Mouse (Mus musculus): ENCODE data around the gene Sema4c. TPM values are rescaled to one million over a fixed set of nuclear protein-coding genes. Genes with fewer than 3 reads are reported as not detected.

Gene Sema4c
- total RNA-seq, 2 experiments from 2014 or later = 26.7 to 31.2 TPM

DNA sequence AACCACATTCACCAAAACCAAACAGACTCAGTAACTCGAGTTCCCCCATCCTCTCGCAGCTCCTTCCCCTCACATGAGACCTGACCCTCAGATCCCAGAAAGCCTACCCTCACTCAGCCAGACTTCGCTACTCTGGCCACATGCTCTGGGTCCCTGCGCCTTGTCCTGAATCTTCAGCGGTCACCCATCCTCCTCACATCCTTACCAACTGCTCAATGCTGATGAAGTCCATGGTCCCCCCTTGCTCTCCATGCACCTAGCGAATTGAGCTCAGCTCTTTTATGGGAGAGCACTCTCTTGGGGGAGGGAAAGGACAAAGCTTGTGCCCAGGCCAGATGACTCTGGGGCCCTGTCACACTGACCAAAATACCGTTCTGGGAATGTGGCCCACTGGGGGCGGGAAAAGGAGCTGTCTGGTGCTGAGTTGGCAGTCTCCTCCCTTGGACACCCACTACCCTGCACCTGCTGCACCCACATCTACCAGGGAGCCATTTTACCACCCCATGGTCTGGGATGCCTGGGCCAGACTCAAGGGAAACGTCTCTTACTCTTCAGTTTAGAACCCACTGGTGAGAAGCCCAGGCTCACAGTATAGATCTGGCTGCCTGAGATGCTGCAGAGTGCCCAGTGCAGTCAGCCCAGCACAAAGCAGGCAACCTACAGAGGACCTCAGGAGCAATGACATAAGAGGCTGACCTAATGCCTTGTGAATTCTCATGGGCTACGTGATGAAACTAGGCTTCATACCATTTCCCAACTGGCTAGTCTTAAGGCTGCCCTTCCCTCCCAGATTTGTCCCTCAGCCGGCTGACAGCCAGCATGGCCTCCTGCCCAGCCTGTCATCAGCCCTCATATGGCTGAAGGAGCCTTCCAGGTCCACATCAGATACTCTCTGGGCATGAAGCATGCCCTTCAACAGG is 22.4 kb downstream of the Sema4c start:
- DNase-seq = peak; percentile 84

DNA sequence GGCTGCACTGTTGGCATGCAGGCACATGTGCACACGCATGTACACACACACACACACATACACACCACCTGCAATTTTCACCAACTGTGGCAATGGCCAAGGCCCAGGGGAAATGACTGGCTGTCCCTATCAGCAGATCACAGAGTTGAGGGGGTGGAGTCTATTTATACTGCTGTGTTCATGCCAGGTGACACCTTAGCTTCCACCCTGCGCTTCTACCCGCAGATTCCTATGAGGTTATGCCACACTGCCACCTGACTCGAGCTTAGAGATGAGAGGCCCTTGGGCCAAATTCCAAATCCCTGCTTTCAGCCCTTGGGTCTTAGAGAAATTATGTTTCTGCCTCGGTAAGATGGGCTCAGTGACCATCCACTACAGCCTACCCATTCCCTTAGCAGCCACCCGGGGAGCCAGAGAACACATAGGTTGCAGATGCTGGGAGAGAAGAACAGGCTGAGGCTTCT is 23.5 kb downstream of the Sema4c start:
- DNase-seq = peak; percentile 61

DNA sequence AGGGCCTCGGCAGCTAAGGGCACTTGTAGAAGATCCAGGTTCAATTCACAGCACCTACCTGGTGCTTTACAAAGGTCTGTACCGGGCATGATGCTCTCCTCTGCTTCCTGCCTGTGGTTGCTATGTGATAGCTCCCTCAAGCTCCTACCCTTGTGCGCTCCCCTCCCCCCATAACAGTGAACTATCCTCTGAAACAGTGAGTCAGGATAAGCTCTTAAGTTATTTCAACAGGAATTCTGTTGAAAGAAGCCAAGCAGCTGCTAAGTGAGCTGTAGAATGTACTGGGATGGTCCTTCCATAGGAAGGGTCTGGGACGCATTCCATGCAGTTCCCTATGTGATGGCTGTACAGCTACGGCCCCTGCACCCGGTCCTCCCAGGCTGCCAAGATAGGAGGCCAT is 24.6 kb downstream of the Sema4c start:
- DNase-seq = no peak

DNA sequence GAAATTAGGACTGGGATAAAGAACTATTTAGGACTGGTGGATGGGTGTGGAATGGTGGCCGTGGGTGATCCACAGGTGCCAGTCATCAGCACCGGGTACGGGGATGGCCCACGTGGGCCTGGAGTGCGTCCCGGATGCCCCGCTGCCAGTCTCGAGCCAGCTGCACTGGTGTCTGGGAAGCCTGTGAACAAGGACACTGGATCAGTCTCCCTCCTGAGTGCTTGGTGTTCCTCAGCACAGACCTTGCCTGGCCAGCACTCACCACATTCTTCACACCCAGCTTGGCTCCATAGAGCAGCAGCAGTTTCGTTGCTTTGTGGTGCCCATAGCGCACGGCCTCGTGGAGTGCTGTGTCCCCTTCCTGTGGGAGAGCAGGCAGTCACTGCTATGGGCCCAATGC is 26.7 kb downstream of the Sema4c start:
- no peak for DNase-seq

DNA sequence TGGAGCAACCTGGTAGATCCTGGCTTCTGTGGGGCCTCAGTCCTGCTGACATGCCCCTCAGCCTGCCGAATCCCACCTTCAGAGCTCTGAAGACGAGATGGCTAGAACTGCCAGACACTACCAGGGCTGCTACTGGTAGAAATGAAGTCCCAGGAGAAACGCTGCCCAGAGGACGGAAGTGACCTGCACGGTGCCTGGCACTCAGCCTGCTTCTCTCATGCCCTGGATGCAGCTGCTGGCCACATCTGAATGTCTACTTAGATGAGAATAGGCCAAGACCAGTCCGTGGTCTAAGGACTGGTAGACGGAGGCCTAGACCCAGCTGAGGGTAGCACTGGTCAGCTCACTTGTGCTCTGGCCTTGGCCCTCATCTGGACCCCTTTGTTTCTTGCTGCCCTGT is 27.2 kb downstream of the Sema4c start:
- DNase-seq = no peak

DNA sequence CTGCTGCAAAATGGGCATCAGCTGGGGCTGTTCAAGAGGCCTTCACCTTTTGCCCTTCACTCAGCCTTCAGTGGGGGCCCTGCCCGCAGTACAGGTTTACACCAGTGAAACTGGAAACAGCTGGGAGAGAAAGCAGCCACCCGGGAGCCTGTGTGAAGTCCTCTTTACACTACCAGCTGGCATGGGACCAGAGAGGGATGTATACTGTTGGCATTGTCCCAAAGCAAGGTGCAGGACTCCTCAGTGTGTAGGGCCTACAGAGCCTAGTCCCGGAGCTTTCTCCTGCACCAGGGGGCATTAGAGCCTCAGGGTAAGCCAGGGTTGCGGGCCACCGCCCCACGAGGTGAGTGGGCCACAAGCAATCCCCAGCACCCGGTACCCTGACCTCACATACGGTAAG is 27.7 kb downstream of the Sema4c start:
- DNase-seq = no peak

DNA sequence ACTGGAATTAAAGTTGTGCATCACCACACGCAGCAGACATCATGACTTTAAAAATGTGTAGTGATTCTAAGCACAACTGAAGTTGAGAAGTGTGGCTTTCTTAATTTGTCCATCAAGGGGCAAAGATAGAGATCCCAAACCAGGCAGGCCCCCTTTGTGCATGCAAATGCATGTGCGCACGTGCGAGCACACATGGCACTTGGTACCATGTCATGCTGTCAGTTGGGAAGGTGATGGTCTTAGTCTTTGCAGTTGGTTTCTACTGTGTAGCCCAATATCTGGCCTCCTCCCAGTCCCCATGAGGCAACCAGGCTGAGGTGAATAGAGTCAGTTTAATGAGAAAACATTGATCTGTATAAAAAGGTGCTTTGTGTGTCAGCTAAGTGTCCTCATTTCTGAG is 28.3 kb downstream of the Sema4c start:
- no peak for DNase-seq

DNA sequence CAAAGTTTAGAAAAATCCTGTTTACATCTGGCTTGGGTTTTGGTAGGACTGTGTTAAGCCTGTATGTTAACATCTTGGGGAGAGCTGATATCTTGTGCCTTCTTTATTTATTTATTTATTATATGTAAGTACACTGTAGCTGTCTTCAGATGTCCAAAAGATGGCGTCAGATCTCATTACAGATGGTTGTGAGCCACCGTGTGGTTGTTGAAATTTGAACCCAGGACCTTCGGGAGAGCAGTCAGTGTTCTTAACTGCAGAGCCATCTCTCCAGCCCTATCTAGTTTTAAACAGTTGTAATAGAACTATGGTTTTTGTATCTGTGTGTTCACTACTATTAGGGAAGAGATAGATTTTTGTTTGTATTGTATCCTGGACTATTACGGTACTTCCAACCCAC is 28.9 kb downstream of the Sema4c start:
- DNase-seq = no peak

DNA sequence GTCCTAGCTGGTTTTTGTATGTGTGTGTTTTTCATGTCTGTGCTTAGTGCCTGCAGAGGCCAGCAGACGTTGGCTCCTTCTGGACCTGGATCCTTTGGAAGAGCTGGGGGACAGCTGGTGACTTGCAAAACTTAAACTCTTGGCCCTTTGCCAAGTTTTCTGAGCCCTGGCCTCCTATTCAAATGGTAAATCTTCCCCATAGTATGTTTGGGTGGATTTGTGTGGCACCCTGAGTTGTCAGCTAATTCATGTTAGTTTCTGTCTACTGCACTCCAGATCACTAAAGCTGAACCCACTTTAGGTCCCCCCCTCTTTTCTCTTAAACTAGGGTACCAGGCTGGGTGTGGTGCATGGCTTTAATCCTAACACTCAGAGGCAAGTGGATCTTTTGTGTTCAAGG is 29.8 kb downstream of the Sema4c start:
- no peak for DNase-seq

DNA sequence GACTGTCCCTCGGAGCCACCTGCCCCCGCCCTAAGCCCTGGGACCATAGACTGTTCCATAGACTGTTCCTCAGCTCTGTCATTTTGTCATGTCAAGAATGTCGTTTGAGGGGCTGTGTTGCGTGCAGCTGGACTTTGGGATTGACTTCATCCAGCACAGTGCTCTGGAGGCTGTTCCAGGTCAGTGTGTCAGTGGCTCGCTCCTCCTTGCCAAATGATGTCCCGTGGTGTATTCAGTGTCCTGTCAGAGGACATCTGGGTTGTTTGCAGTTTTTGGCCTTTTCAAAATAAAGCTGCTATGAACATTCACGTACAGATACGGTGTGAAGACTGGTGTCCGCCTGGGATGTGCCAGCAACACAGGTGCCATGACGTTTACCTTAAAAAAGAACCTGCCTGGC is 31.2 kb downstream of the Sema4c start:
- DNase-seq = no peak

DNA sequence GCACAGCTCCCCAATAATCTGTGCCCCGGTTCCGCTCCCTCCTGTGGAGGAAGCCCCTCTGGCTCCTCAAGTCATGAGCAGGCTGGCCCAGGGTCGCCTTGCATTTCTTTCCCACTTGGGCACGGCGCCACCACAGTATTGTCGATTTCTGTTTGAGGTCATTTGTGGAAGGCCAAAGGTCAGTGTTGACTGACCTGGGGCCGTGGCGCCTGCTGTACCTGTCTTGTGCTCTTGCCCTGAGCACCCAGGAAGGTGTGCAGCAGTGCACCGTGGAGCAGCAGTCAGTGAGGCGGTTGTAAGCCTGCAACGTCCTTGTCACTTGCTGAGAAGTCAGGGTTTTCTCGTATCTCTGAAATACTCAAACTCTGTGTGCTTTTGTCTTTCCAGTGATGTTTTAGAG is 32.4 kb downstream of the Sema4c start:
- DNase-seq = no peak

DNA sequence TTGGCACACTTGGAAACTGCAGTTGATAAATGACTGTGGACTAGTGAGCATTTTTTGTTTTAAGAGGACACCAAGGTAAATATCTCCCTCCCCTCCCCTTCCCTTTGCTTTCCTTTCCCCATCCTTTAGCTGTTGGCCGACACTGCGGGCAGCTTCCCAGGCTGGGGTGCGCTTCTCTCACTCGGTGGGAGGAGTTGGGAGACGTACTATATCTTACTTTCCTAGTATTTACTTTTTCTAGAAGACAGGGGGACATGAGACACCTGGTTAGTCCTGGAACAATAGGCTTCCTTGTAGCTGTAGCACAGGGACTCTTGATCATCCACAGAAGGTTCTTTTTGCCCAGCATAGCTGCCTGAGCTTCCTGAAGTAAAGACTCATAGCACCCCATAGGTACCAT is 34.1 kb downstream of the Sema4c start:
- no peak for DNase-seq

DNA sequence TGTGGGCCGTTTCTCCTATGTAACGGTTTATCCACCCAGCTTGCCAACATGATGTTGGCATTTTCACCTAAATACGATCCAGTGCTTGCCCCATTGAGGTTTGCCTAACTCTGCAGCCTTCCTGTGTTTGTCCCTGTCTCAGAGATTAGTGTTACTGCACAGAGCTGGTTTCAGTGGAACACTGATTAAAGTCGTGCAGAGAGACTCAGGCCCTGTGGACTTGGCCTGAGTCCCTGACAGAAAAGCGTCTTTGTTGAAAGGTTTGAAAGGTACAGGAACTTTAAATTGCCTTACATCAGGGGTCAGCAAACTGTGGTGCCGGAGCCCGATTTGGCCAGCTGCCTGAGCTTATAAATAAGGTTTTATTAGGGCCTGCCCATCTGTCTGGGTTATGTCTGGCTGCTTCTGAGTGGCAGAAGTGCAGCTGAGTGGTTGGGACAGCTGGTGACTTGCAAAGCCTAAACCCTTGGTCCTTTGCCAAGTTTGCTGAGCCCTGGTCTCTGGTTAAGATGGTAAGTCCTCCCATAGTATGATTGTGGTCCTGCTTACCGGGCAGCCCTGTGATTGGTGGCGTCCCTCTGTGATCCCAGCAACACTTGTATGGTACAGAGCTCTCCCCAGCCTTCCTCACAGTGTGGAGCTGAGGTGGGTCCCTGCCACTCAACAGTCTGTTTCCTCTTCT is 34.7 kb downstream of the Sema4c start:
- peak; percentile 57 for DNase-seq

DNA sequence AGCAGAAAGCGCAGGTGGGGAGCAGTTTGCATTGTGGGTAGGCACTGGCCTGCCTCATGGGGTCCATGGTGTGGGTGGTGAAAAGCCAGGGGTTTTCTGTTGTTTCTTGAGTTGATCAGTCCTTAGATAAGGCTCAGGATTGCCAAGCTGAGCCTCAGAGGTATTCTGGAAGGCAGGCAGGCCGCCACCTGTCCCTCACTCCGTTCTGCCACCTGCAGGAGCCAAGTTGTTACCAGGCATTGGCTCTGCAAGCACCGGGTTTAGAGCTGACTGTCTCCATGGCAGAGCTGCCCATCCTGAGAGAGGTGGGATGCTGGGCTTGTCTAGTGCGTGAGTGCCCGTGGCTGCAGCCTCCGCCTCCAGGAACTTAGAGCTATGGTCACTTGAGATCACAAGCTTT is 35.9 kb downstream of the Sema4c start:
- no peak for DNase-seq

DNA sequence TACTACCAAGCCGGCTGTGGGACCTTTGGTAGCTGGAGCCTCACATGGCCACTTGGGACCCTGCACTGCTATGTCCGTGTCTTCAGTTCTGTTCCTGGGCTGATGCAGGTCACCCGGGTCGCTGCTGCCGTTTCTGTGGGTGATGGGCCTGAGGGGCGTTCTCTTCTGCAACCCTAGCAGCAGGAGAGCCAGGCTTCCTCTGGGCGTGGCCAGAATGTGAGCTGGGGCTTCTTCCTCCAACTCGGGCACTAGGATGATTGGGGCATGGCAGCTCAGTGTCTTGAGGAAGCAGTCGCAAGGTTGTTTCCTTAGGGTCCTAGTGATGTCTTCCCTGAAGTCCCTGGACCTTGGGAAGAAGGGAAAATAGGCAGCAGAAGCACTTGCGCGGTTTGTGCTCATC is 38.5 kb downstream of the Sema4c start:
- DNase-seq = no peak

DNA sequence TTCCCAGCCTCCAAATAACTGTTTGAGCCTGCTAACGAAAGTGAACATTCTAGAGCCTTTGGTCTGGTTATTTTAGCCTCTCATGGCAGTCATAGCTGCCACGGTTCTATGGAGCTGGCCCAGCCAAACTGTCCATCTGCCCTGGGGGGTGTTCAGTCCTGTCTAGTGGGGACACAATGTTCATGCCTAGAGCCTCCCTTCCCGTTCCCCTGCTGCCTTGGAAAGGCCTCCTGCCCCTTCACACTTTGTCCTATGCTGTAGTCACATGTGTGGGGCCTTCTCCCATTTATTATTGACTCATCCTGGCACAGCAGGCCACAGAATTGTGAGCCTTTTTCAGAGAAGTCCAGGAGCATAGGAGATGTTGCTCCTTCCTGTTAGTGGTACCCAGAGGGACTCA is 39.9 kb downstream of the Sema4c start:
- no peak for DNase-seq

DNA sequence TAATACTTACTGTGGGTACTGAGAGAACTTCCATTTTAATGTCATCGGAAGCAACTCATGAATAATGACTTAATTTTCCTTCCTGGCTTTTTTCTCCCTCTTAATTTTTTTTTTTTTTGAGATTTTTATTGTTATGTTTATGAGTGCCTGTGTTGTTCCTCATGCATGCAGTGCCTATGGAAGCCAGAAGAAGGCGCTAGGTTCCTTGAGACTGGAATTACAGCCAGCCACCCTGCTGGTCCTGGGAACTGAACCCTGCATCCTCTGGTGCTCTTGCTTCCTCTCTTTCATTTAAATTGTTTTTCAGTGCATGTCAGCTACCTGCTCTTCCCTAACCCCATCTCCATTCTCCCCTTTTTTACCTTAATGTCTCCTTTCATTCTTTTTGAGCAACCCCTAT is 44.4 kb downstream of the Sema4c start:
- peak; percentile 56 for DNase-seq

DNA sequence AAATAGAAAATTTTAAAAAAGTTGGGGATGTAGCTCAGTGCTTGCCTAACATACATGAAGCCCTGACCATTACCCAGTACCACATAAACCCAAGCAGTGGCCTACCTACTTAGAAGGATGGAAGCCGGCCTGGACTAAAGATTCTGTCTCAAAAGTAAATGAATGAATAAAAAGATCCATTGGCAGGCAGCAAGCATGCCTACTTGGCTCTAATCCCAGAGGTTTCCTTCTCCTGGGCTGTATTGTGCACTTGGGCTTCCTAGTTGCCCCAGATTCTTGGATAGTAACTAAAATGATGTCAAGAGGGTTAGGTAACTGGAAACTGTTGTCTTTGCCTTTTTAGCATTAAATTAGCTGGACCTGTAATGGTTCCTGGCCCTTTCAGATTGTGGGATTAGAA is 44.8 kb downstream of the Sema4c start:
- DNase-seq = no peak

DNA sequence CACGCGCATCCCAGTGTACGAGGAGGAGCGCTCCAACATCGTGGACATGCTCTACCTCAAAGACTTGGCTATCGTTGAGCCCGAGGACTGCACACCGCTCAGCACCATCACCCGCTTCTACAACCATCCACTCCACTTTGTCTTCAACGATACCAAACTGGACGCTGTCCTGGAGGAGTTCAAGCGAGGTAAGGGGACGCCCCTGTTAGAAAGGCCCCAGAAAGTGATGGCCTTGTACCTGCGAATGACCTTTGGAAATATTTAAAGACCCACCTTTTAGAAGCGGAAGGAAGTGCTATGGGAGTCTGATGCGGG is 45.2 kb downstream of the Sema4c start:
- DNase-seq = no peak

DNA sequence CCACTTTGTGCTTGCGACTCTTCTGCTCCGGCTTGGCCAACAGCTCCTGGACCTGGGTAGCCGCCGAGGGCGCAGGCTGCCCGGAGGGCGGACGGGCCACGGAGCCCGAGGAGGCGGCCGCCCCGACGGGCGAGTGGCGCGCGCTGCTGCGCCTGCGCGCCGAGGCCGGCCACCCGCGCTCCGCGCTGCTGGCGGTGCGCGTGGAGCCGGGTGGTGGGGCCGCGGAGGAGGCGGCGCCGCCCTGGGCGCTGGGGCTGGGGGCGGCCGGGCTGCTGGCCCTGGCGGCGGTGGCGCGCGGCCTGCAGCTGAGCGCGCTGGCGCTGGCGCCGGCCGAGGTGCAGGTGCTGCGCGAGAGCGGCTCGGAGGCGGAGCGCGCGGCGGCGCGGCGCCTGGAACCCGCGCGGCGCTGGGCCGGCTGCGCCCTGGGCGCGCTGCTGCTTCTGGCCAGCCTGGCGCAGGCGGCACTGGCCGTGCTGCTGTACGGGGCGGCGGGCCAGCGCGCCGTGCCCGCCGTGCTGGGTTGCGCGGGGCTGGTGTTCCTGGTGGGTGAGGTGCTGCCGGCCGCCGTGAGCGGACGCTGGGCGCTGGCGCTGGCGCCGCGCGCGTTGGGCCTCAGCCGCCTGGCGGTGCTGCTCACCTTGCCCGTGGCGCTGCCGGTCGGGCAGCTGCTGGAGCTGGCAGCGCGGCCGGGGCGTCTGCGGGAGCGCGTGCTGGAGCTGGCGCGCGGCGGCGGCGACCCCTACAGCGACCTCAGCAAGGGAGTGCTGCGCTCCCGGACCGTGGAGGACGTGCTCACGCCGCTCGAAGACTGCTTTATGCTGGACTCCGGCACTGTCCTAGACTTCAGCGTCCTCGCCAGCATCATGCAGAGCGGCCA is 45.8 kb downstream of the Sema4c start:
- peak; percentile 62 for DNase-seq

DNA sequence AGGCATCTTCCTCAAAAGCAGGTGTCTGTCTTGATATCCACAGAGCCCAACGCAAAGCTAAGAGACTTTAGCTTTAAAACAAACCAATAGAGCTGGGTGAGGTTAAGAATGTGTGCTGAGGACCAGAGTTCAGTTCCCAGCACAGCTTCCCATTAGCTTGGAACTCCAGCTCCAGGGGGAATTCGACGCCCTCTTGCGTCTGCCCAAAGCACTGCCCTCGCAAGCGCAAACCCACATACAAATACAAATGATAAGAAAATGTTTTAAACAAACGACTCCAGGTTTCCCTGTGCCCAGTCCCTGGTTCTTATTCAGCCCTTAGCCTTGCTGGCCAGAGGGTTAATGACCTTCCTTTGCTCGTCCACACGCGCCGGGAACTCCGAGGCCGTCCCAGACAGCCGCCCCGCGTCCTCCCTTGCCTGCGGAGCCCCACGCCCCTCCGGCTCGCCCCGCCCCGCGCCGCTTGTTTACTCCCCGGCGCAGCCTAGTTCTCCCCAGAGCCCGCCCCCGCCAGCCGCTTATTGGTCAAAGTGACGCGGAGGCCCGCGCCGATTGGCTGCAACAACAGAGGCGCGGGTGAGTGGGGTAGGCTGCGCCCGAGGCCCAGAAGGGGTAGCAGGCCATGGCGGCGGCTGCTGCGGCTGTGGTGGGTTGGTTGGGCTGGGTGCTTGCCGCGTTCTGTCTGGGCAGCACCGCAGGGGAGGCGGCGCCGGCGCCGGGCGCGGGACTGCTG is 46.7 kb downstream of the Sema4c start, which contains the start of gene Cnnm3:
Gene Cnnm3 (plus strand): TSS at position 579 of the 733 bp plus-strand sequence.
- DNase-seq = peak; percentile 100

DNA sequence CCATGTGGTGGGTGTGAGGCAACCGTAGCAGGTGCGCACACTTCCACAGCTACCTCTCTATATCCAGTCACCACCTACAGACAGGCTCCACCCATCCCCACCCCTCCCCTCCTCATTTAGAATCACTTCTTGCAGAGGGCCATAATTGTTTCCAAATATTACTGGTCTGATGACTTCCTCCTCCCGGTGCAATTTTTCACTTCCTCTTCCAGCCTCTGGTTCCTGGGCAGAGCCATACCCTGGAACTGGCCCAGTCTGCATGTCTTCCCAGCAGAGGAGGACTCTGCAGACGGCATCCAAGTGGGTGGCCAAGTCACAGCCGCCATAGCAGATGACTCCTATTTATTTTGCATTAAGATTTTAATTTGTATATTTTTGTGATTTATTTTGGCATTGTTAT is 49.9 kb downstream of the Sema4c start:
- DNase-seq = no peak

Measured in heart, postnatal 4 days (tissue).